Mouse (Mus musculus) hindbrain, embryonic 12.5 days (tissue): ENCODE data around the gene Nup210l. TPM values are rescaled to one million over a fixed set of nuclear protein-coding genes. Genes with fewer than 3 reads are reported as not detected.

ENCODE experiments used
- ATAC-seq: fragments of 200-750 bp; cut with Nextera tagmentation; 2 replicates; pipeline ENCODE4 v1.8.0; 2017; ENCODE audit warnings: moderate TSS enrichment; ENCODE audit not compliant: low FRiP score
- H3K27ac ChIP-seq: fragments of 300-500 bp; sonication (generic); 2 replicates; pipeline ENCODE4 v1.5.1; 2016; ENCODE audit warnings: mild to moderate bottlenecking
- H3K27me3 ChIP-seq: fragments of 300-500 bp; sonication (generic); 2 replicates; pipeline ENCODE4 v1.6.1; 2016; ENCODE audit warnings: mild to moderate bottlenecking
- H3K36me3 ChIP-seq: fragments of 300-500 bp; sonication (generic); 2 replicates; pipeline ENCODE4 v1.6.1; 2016; ENCODE audit warnings: mild to moderate bottlenecking
- H3K4me1 ChIP-seq: fragments of 300-500 bp; sonication (generic); 2 replicates; pipeline ENCODE4 v1.6.1; 2016
- H3K4me2 ChIP-seq: fragments of 300-500 bp; sonication (generic); replicated peaks from 2 replicates; pipeline ENCODE4 v1.6.1; 2016; ENCODE audit warnings: mild to moderate bottlenecking
- H3K4me3 ChIP-seq: fragments of 300-500 bp; sonication (generic); 2 replicates; pipeline ENCODE4 v1.5.1; 2016; ENCODE audit warnings: mild to moderate bottlenecking
- H3K9ac ChIP-seq: fragments of 300-500 bp; sonication (generic); 2 replicates; pipeline ENCODE4 v1.6.1; 2016; ENCODE audit warnings: mild to moderate bottlenecking, moderate library complexity
- H3K9me3 ChIP-seq: fragments of 300-500 bp; sonication (generic); replicated peaks from 2 replicates; pipeline ENCODE4 v1.6.1; 2016; ENCODE audit warnings: mild to moderate bottlenecking
- WGBS: fragments of 180-500 bp; shearing (Covaris S2); methylation state at CpG from one replicate; pipeline ENCODE4 v1.1.7; 2016; 5-methylcytosine and 5-hydroxymethylcytosine counted together
- polyA plus RNA-seq: library from polyadenylated mRNA; unstranded; fragments of >200 nt; fragmentation: Nextera tagmentation; extraction: Ambion mirVana; gene quantifications from 2 replicates; pipeline ENCODE4 v1.2.1, GENCODE M21; 2016

Nup210l gene
- polyA plus RNA-seq, 1 experiment from 2014 or later = 0.75 TPM

DNA sequence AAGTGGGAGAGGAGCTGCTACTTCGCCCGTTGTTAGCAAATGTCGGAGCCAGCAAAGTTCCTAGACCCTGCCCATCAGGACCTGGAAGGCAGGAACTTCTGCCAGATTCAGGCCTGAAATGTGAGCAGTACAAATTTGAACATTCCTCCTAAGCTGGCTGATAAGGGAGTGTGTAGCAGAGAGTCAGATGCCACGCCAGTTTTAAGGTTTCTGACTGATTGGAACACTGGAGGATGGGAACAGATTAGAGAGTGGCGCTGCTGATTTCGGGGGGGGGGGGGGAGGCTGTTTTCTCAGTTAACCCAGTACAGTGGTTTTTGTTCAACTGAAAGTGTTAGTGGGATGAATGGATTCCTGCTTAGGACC lies 23.5 kb upstream of the Nup210l start:
- peak overlapping the region; percentile 95 for H3K27ac ChIP-seq
- H3K4me2 ChIP-seq = peak overlapping the region; percentile 89
- peaks cover 57% of the 10 kb centered on the region for H3K4me1 ChIP-seq
- H3K9ac ChIP-seq = peak overlapping the region; percentile 91
- no peak for ATAC-seq
- H3K36me3 ChIP-seq = no peaks in the 10 kb centered on the region
- no peaks in the 10 kb centered on the region for H3K27me3 ChIP-seq
- 2% methylated on average over 6 of the region's 6 CpGs for WGBS
- no peaks in the 10 kb centered on the region for H3K9me3 ChIP-seq
- peak overlapping the region; percentile 88 for H3K4me3 ChIP-seq

DNA sequence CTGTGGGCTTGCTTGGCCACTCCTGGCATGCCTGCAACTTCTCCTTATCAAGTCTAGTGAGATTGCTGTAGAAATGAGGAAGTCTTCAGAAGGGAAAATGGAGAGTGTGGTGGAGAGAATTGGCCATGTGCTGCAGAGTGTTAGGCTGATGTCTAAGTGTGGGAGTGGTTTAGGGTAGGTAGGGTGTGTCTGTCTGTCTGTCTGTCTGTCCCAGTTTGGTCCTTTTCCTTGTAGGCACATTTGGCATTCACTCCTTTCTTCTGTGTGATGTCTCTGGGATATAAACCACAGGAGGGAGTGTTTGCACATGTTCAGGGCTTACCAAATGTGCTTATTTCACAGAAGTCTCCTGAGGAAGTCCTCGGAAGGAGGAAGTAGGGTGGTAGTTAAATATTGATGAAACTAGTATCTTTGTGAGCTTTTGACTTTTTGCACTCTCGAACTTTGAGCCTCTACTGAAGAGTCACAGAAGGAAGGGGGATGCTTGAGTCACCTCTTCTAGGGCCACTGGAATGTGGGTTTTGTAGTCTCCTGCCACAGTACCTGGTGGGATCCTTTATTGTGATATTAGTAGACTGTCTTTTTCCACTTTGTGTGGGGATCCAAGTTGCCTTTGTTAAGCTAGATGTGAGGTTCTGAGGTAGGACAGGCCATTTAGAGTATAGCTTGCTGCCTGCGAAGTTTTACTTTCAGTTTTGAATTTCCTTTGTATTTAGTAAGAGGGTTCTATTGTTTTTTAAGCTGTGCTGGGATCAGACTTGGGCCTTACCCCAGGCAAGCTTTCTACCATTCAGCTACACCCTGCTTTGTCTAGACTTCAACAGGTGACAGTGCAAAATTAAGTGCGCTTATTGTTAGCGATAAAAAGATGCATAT lies 22.3 kb upstream of the Nup210l start:
- Histone ChIP-seq H3K9me3 (no peaks in the 10 kb centered on the region), H3K27ac (no peak overlapping the region), H3K9ac (0 out of 2 replicates have a peak overlapping the region, but pooled peaks have one; percentile 18), H3K4me3 (peak overlapping the region; percentile 88), H3K36me3 (peaks cover 3% of the 10 kb centered on the region), H3K4me1 (peaks cover 57% of the 10 kb centered on the region), H3K27me3 (no peaks in the 10 kb centered on the region), H3K4me2 (peak overlapping the region; percentile 89)
- ATAC-seq = no peak
- 83% methylated on average over 5 of the region's 5 CpGs for WGBS

DNA sequence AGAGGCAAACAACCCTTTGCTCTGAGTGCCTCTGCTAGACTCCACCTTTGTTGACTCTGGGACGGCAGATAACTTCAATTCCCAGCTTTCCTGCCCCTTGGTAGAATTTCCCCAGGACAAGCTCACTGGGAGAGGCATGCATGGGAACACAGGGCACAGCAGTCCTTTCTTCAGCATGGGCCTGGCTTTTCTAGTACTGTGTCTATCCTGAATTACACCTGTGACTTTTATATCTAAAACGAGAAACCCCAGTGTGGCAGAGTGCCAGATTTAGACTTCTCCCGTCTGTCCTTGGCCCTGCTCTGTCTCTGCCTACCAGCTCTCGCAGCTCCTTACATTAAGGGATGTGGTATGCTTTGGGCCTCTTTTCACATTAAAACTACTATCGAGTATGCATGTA lies 20.9 kb upstream of the Nup210l start:
- WGBS = 70% methylated on average over 5 of the region's 5 CpGs
- H3K36me3 ChIP-seq = peaks cover 16% of the 10 kb centered on the region
- no peaks in the 10 kb centered on the region for H3K27me3 ChIP-seq
- 0 out of 2 replicates have a peak overlapping the region, but pooled peaks have one; percentile 3 for H3K9ac ChIP-seq
- no peak for ATAC-seq
- H3K9me3 ChIP-seq = no peaks in the 10 kb centered on the region
- H3K27ac ChIP-seq = peak overlapping the region; percentile 41; the same call in 1 of the 2 replicates
- no peak overlapping the region for H3K4me3 ChIP-seq
- H3K4me2 ChIP-seq = peak overlapping the region; percentile 29; the same call in 1 of the 2 replicates
- peaks cover 52% of the 10 kb centered on the region for H3K4me1 ChIP-seq

DNA sequence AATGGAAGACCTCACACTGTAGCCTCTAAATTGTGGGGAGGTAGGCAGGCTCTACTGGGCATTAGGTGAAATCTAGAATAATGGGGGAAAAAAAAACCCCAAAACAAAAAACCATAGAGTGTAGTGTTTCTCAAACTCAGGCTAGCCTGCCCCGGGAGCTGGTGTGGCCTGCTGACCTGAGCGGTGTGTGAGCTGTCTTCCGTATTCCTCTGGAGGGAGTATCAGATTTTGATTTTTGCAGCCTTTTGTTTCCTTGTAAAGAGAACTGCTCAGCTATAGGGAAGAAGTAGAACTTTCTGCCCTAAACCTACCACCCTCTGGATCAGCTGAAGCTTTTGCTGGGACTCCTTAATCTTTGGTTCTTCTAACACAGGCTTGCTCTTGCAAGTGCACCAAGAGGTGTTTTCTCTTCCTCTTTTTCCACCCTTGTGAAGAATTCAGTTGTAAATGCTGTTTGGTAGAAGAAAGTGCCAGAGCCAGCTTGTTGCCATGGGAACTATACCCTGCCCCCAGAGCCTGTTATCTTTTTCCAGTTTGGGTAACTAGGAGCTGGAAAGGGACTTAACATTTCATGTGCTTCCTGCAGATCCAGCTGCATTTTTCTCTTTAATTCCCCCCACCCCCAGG lies 20.1 kb upstream of the Nup210l start:
- Histone ChIP-seq H3K36me3 (peaks cover 24% of the 10 kb centered on the region), H3K9ac (no peak overlapping the region), H3K4me2 (peak overlapping the region; percentile 29; the same call in 1 of the 2 replicates), H3K27ac (peak overlapping the region; percentile 41), H3K27me3 (no peaks in the 10 kb centered on the region), H3K9me3 (no peaks in the 10 kb centered on the region), H3K4me1 (peaks cover 48% of the 10 kb centered on the region), H3K4me3 (no peak overlapping the region)
- no peak for ATAC-seq
- 39% methylated on average over 3 of the region's 3 CpGs for WGBS

DNA sequence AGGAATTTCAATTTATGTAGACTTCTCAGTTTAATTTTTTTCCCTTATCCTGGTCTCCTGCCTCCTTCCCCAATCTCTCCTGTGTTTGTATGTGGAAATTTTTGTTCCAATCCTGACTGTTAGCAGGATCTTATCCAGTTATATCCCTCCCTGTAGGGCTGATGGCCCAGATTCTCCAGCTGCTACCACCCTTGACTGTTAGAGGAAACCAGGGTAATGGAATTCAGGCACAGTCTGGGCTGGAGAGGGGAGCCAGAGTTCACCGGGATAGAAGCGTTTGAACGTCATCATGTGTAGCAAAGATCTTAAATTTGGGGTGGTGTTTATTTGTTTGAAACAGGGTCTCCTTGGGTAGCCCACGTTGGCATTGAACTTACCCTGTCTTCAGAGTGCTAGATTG lies 19.1 kb upstream of the Nup210l start:
- 87% methylated on average over 4 of the region's 4 CpGs for WGBS
- ATAC-seq = no peak

DNA sequence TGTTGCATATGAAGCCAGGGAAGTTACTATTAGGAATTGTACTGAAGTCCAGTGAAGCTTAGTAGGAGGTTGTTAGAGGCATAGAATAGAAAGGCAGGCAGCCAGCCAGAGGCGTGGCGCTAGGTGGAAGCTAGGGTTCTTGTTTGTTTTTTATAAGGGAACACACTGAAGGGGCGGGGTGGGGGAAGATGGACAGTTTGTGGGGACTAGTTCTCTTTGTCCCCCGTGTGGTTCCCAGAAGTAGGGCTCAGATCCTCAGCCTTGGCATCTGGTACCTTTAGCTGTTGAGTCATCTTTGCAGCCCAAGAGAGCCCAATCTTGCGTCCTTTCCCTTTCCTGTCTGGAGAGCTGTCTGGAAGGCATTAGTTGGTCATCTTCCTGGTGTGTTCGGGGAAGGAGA lies 18.7 kb upstream of the Nup210l start:
- no peak overlapping the region for H3K4me2 ChIP-seq
- H3K9ac ChIP-seq = no peak overlapping the region
- peaks cover 39% of the 10 kb centered on the region for H3K36me3 ChIP-seq
- no peak for ATAC-seq
- no peaks in the 10 kb centered on the region for H3K27me3 ChIP-seq
- no peaks in the 10 kb centered on the region for H3K9me3 ChIP-seq
- WGBS = 86% methylated on average over 6 of the region's 6 CpGs
- no peak overlapping the region for H3K27ac ChIP-seq
- H3K4me3 ChIP-seq = no peak overlapping the region
- H3K4me1 ChIP-seq = peaks cover 46% of the 10 kb centered on the region

More for the DNA sequence above, 19.1 kb upstream of the Nup210l start:
- Histone ChIP-seq H3K4me1 (peaks cover 46% of the 10 kb centered on the region), H3K9ac (0 out of 2 replicates have a peak overlapping the region, but pooled peaks have one; percentile 3), H3K27ac (no peak overlapping the region), H3K4me2 (no peak overlapping the region), H3K36me3 (peaks cover 34% of the 10 kb centered on the region), H3K4me3 (no peak overlapping the region), H3K9me3 (no peaks in the 10 kb centered on the region), H3K27me3 (no peaks in the 10 kb centered on the region)

DNA sequence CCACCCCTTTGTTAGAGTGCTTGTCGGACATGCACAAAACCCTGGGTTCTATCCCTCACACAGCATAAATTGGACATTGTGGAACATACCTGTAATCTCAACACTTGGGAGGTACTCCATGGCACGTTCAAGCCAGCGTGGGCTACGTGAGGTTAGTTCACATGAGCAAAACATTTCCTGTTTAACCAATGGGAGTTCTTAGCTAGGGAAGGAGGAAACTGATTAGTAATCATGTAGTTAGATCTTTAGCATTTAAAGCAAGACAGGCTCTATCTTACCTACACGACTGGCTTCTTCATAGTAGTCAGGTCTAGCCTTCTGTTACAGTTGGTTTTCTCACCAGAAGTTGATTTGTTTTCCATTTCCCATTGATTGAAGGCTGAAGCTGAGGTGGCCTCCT lies 17.9 kb upstream of the Nup210l start:
- Histone ChIP-seq H3K4me3 (no peak overlapping the region), H3K9me3 (no peaks in the 10 kb centered on the region), H3K27me3 (no peaks in the 10 kb centered on the region), H3K4me1 (peaks cover 39% of the 10 kb centered on the region), H3K4me2 (no peak overlapping the region), H3K36me3 (peaks cover 47% of the 10 kb centered on the region), H3K9ac (no peak overlapping the region), H3K27ac (no peak overlapping the region)
- ATAC-seq = no peak
- 93% methylated on average over 5 of the region's 5 CpGs for WGBS

DNA sequence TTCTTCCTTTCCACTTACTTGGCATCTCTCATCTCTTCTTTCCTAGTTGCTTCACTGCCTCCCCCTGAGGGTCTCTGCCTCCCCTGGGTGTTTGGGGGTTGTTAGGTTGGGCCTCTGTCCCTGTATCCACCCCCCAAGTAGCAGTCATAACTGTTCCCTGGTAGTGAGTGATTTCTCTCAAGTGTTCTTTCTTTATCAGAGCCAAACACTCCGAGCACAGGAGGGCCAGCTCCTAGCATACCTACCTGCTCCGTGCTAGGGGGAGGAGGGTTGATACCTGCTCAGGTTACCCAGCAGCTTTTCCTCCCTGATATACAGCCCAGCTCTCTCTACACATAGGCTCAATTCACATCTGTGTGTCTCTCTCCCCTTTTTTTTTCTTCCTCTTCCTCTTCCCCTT lies 15.3 kb upstream of the Nup210l start:
- H3K36me3 ChIP-seq = peaks cover 72% of the 10 kb centered on the region
- H3K4me1 ChIP-seq = peaks cover 17% of the 10 kb centered on the region
- H3K9ac ChIP-seq = no peak overlapping the region
- H3K27ac ChIP-seq = no peak overlapping the region
- H3K4me2 ChIP-seq = no peak overlapping the region
- WGBS = 95% methylated on average over 2 of the region's 2 CpGs
- no peak for ATAC-seq
- no peak overlapping the region for H3K4me3 ChIP-seq
- H3K9me3 ChIP-seq = no peaks in the 10 kb centered on the region
- H3K27me3 ChIP-seq = no peaks in the 10 kb centered on the region

DNA sequence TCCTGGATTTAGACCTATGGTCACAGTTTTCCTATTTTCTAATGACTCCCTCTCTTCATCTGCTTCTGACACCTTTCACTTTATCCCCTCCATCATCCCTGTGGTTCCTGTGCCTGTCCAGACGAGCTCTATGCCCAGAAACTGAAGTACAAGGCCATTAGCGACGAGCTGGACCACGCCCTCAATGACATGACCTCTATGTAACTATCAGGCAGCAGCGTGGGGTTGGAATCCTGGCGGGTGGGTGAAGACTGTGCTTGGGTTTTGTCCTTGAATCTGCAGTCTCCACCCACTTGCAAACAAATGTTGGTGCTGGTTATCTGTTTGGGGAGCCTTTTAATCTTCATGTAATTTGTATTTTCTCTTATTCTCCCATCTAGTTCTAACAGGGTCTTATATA lies 13.0 kb upstream of the Nup210l start:
- Histone ChIP-seq H3K27me3 (no peaks in the 10 kb centered on the region), H3K4me2 (no peak overlapping the region), H3K4me1 (no peaks in the 10 kb centered on the region), H3K9ac (no peak overlapping the region), H3K4me3 (no peak overlapping the region), H3K27ac (no peak overlapping the region), H3K9me3 (no peaks in the 10 kb centered on the region), H3K36me3 (peaks cover 86% of the 10 kb centered on the region)
- 89% methylated on average over 6 of the region's 6 CpGs for WGBS
- no peak for ATAC-seq

DNA sequence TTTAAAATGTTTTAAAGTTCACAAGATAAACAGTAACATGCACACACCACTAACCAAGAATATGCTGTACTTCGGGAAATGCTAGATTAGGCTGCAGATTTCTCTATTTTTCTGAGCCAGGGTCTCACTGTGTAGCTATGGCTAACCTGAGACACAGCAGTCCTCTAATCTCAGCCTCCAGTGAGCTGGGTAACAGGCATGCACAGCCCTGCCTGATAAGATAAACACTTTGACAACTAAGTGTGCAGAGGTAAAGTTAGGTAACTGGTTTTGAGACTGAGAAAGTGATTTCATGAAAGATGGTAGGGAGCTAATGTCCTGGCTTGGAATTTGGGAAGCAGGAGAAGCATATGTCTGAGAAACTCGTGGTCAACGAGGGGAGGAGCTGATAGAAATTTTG lies 9.5 kb upstream of the Nup210l start:
- Histone ChIP-seq H3K27ac (no peak overlapping the region), H3K4me3 (no peak overlapping the region), H3K27me3 (no peaks in the 10 kb centered on the region), H3K9me3 (no peaks in the 10 kb centered on the region), H3K9ac (no peak overlapping the region), H3K4me2 (no peak overlapping the region), H3K4me1 (no peaks in the 10 kb centered on the region), H3K36me3 (peaks cover 75% of the 10 kb centered on the region)
- 96% methylated on average over 3 of the region's 3 CpGs for WGBS
- no peak for ATAC-seq

DNA sequence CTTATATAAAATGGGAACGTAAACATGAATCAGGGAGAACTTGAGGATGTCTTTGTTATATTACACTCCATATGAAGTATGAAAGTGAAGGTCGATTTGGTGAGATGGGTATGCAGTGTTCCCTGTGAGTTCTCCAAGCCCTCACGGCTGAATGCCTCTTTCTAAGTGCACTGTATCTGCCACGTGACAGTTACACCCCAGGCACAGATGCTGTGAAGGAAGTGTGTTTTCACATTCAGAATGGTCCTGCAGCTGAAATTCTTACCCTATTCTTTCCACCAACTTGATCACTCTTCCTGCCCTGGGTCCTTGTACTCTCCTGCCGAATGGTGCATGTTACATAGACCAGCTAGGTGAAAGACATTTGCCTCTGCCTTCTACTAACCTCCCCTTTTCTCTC lies 6.0 kb upstream of the Nup210l start:
- Histone ChIP-seq H3K36me3 (peaks cover 49% of the 10 kb centered on the region), H3K9me3 (no peaks in the 10 kb centered on the region), H3K9ac (no peak overlapping the region), H3K27ac (no peak overlapping the region), H3K27me3 (no peaks in the 10 kb centered on the region), H3K4me3 (no peak overlapping the region), H3K4me2 (no peak overlapping the region), H3K4me1 (no peaks in the 10 kb centered on the region)
- WGBS = 93% methylated on average over 5 of the region's 5 CpGs
- ATAC-seq = no peak

DNA sequence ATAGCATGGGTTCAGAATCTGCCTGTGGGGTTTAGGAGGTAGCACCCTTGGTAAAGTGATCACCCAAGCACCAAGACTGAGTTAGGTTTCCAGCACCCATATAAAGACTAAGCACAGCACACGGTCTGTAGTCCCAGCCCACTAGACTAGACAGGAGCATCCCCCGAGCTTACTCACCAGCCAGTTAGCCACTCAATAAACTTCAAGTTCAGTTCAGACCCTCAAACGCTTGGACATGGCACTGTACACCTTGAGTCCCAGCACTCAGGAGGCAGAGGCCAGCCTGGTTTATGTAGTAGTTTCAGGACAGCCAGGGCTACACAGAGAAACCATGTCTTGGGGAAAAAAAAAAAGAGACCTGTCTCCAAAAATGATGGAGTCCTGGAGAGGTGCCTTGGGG lies 2.9 kb upstream of the Nup210l start:
- H3K4me2 ChIP-seq = no peak overlapping the region
- no peak overlapping the region for H3K4me3 ChIP-seq
- no peaks in the 10 kb centered on the region for H3K27me3 ChIP-seq
- H3K36me3 ChIP-seq = peaks cover 28% of the 10 kb centered on the region
- H3K4me1 ChIP-seq = no peaks in the 10 kb centered on the region
- no peak for ATAC-seq
- H3K9ac ChIP-seq = no peak overlapping the region
- no peak overlapping the region for H3K27ac ChIP-seq
- H3K9me3 ChIP-seq = no peaks in the 10 kb centered on the region
- WGBS = 93% methylated on average over 3 of the region's 3 CpGs
